Mouse (Mus musculus) erythroblast, embryonic 14.5 days (primary cell): ENCODE data around the gene Timp2.

ENCODE experiments used
- GATA1 ChIP-seq: IDR thresholded peaks from 2 replicates; pipeline ENCODE4 v1.6.1; 2012; ENCODE audit warnings: low read length, inconsistent platforms, mixed read lengths
- TAL1 ChIP-seq: IDR thresholded peaks from 3 replicates; pipeline ENCODE4 v1.6.1; 2012; ENCODE audit warnings: low read length, inconsistent platforms, mixed read lengths

DNA sequence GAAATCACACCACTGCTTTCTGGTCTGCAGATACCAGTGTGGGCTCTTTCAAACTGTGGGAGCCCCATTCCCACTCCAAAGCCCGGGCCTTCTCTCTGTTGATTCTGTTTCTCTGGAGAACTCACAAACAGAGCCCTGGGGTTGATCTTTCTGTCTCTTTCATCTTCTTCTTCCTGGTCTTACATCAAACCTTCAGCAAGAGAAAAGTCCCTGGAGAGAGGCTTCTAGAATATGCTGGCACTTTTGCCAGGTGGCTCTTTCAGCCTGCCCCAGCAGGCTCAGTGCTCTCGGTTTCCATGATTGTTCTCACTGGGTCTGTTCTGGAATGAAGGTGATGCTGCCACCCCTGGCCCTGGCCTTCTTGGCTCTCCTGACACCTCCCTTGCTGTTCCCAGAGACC lies 11.9 kb downstream of the Timp2 start:
- TF ChIP-seq GATA1: no peak
- TF ChIP-seq TAL1: no peak
